Mouse (Mus musculus): ENCODE data around the gene BC037034.

Gene BC037034

GRCm38 (mm10) chr5:138263260-138264206 lies at the start of gene BC037034:
TSS of gene BC037034 (minus strand) at chr5:138264033.
- peak; percentile 98 for DNase-seq (ENCODE audit: low read depth)

GRCm38 (mm10) chr5:138312795-138313194 lies 49.0 kb upstream of the BC037034 start:
- no peak for DNase-seq (ENCODE audit: low read depth)

GRCm38 (mm10) chr5:138299613-138300012 lies 35.8 kb upstream of the BC037034 start:
- no peak for DNase-seq (ENCODE audit: low read depth)

GRCm38 (mm10) chr5:138294158-138294557 lies 30.3 kb upstream of the BC037034 start:
- no peak for DNase-seq (ENCODE audit: low read depth)

GRCm38 (mm10) chr5:138291638-138292037 lies 27.8 kb upstream of the BC037034 start:
- no peak for DNase-seq (ENCODE audit: low read depth)

- peak; percentile 63 for DNase-seq (ENCODE audit: low read depth)
These were observed 24.0 kb upstream of the BC037034 start for GRCm38 (mm10) chr5:138287861-138288260.

- peak; percentile 45 for DNase-seq (ENCODE audit: low read depth)
These were observed 19.7 kb upstream of the BC037034 start for GRCm38 (mm10) chr5:138283540-138283939.

- DNase-seq (ENCODE audit: low read depth): no peak
These were observed 18.0 kb upstream of the BC037034 start for GRCm38 (mm10) chr5:138281798-138282197.

- peak; percentile 29 for DNase-seq (ENCODE audit: low read depth)
These were observed 17.0 kb upstream of the BC037034 start for GRCm38 (mm10) chr5:138280829-138281228.

GRCm38 (mm10) chr5:138280425-138280768 lies 16.6 kb upstream of the BC037034 start:
- no peak for DNase-seq (ENCODE audit: low read depth)

GRCm38 (mm10) chr5:138279585-138280424 lies 16.0 kb upstream of the BC037034 start, which contains the start of the genes Gm43720, Gpc2 and Stag3:
TSS of gene Gm43720 (minus strand) at chr5:138279958.
TSS of gene Gpc2 (minus strand) at chr5:138280005.
TSS of gene Stag3 (plus strand) at chr5:138280240.
- DNase-seq (ENCODE audit: low read depth): peak; percentile 95

GRCm38 (mm10) chr5:138277994-138278393 lies 14.2 kb upstream of the BC037034 start:
- DNase-seq (ENCODE audit: low read depth): no peak

- no peak for DNase-seq (ENCODE audit: low read depth)
These were observed 11.6 kb upstream of the BC037034 start for GRCm38 (mm10) chr5:138275216-138276050.

GRCm38 (mm10) chr5:138274186-138274585 lies 10.4 kb upstream of the BC037034 start:
- DNase-seq (ENCODE audit: low read depth): no peak

- DNase-seq (ENCODE audit: low read depth): no peak
These were observed 8.6 kb upstream of the BC037034 start, which contains the start of gene Gal3st4 for GRCm38 (mm10) chr5:138272409-138272923. TSS of gene Gal3st4 (minus strand) at chr5:138272840.

- DNase-seq (ENCODE audit: low read depth): no peak
These were observed 7.4 kb upstream of the BC037034 start for GRCm38 (mm10) chr5:138271232-138271631.

- DNase-seq (ENCODE audit: low read depth): no peak
These were observed 5.1 kb upstream of the BC037034 start for GRCm38 (mm10) chr5:138268980-138269379.

- DNase-seq (ENCODE audit: low read depth): no peak
These were observed 3.3 kb upstream of the BC037034 start for GRCm38 (mm10) chr5:138267114-138267513.

GRCm38 (mm10) chr5:138265712-138266111 lies 1.9 kb upstream of the BC037034 start:
- no peak for DNase-seq (ENCODE audit: low read depth)

- no peak for DNase-seq (ENCODE audit: low read depth)
These were observed 360 bp upstream of the BC037034 start for GRCm38 (mm10) chr5:138264207-138264578.

- no peak for DNase-seq (ENCODE audit: low read depth)
These were observed 1.1 kb downstream of the BC037034 start for GRCm38 (mm10) chr5:138262582-138263240.

Measured in induced T-regulatory cell, adult 2 months (primary cell).